In genomic region chr2:42419084-42419483, GRCm38 (mm10) we compare ENCODE assay signal across 27 mouse cellular contexts.
"Had no signal": no experiment of that assay in that cellular context is flagged by ENCODE, and none has a peak within 500 bp of the region (broad histone marks: within the 10 kb centered on the region; RNA-seq: fewer than 3 reads in every experiment).

No protein-coding gene starts in this region.

- H3K36me3 ChIP-seq: heart, embryonic 13.5 days; heart, embryonic 15.5 days; hindbrain, embryonic 13.5 days; hindbrain, embryonic 15.5 days; kidney, embryonic 15.5 days; limb, embryonic 13.5 days; limb, embryonic 15.5 days; liver, embryonic 12.5 days had no signal

- H3K4me2 ChIP-seq: heart, embryonic 11.5 days; heart, embryonic 13.5 days; heart, embryonic 15.5 days; hindbrain, embryonic 13.5 days; hindbrain, embryonic 15.5 days; kidney, embryonic 15.5 days; limb, embryonic 13.5 days; limb, embryonic 15.5 days; liver, embryonic 12.5 days had no signal

- DNase-seq: gastrocnemius, postnatal 14 days; gastrocnemius, postnatal 36 days; heart, adult 11 months; heart, adult 2 months; heart, postnatal 14 days; heart, postnatal 36 days; kidney, adult 11 months; kidney, adult 2 months; kidney, adult 9 months; kidney, postnatal 14 days; kidney, postnatal 36 days; layer of hippocampus, postnatal 36 days; left cerebral cortex, postnatal 4 days; lung, adult 18-20 months had no signal

- ATAC-seq: hindbrain, postnatal 0 days; intestine, embryonic 16.5 days; liver, embryonic 12.5 days had no signal

- H3K9ac ChIP-seq: heart, embryonic 13.5 days; heart, embryonic 15.5 days; hindbrain, embryonic 13.5 days; hindbrain, embryonic 15.5 days; kidney, embryonic 15.5 days; limb, embryonic 13.5 days; limb, embryonic 15.5 days; liver, embryonic 12.5 days; liver, embryonic 14.5 days had no signal

- H3K27ac ChIP-seq: heart, adult 2 months; heart, embryonic 13.5 days; heart, embryonic 15.5 days; hindbrain, embryonic 13.5 days; hindbrain, embryonic 15.5 days; hindbrain, postnatal 0 days; kidney, embryonic 15.5 days; kidney, postnatal 0 days; limb, embryonic 13.5 days; limb, embryonic 15.5 days; liver, embryonic 12.5 days; liver, embryonic 14.5 days had no signal

- H3K9me3 ChIP-seq: heart, embryonic 13.5 days; heart, embryonic 15.5 days; hindbrain, embryonic 13.5 days; hindbrain, embryonic 15.5 days; kidney, embryonic 15.5 days; limb, embryonic 13.5 days; limb, embryonic 15.5 days; liver, embryonic 12.5 days had no signal

- H3K4me1 ChIP-seq: heart, embryonic 13.5 days; heart, embryonic 15.5 days; hindbrain, embryonic 13.5 days; hindbrain, embryonic 15.5 days; kidney, embryonic 15.5 days; limb, embryonic 13.5 days; limb, embryonic 15.5 days; liver, embryonic 12.5 days had no signal

- H3K27me3 ChIP-seq: heart, embryonic 13.5 days; heart, embryonic 15.5 days; hindbrain, embryonic 13.5 days; hindbrain, embryonic 15.5 days; kidney, embryonic 15.5 days; limb, embryonic 13.5 days; limb, embryonic 15.5 days; liver, embryonic 12.5 days had no signal

- H3K4me3 ChIP-seq: heart, adult 2 months; heart, embryonic 13.5 days; heart, embryonic 15.5 days; hindbrain, embryonic 13.5 days; hindbrain, embryonic 15.5 days; kidney, embryonic 15.5 days; limb, embryonic 13.5 days; limb, embryonic 15.5 days; liver, embryonic 12.5 days had no signal
